Mouse (Mus musculus): ENCODE data around the gene Guk1. TPM values are rescaled to one million over a fixed set of nuclear protein-coding genes. Genes with fewer than 3 reads are reported as not detected.

Gene Guk1
- polyA plus RNA-seq, 1 experiment from 2014 or later = 136 TPM

- H3K27me3 ChIP-seq (ENCODE audit: control insufficient read depth, insufficient read depth, low read length) = no peaks in the 10 kb centered on the region
- peaks cover 7 to 30% of the 10 kb centered on the region in 2 experiments; a peak in 3 of 4 replicates for H3K4me1 ChIP-seq (ENCODE audit: control insufficient read depth in 2 of 2, insufficient read depth in 2 of 2, low read length in 2 of 2)
- no peaks in the 10 kb centered on the region for H3K9me3 ChIP-seq (ENCODE audit: control insufficient read depth, low read length)
- H3K27ac ChIP-seq (replicated peaks in 1 of 2; ENCODE audit: control insufficient read depth in 1 of 2, insufficient read depth in 1 of 2, low read depth in 2 of 2, low read length in 2 of 2) = peak overlapping the region; percentile 74 to 99
- WGBS = 60% methylated on average over 9 of the region's 9 CpGs
- no peak for ATAC-seq (ENCODE audit: insufficient number of reproducible peaks, insufficient read depth, low FRiP score, low read depth)
- H3K4me3 ChIP-seq (ENCODE audit: control insufficient read depth in 1 of 2, insufficient read depth in 1 of 2, low read depth in 1 of 2, low read length in 2 of 2) = peak overlapping the region; percentile 29 to 70
- peak overlapping the region; percentile 86 for H3K4me2 ChIP-seq (ENCODE audit: low read length)
- peak overlapping the region; percentile 75 for H3K9ac ChIP-seq (ENCODE audit: low read length)
- H3K36me3 ChIP-seq (ENCODE audit: control insufficient read depth, insufficient read depth, low read length) = peaks cover 15% of the 10 kb centered on the region
Measured at GRCm38 (mm10) chr11:59162443-59163254, 29.4 kb downstream of the Guk1 start.

GRCm38 (mm10) chr11:59161398-59161797 lies 30.6 kb downstream of the Guk1 start:
- Histone ChIP-seq H3K4me1 (ENCODE audit: control insufficient read depth in 2 of 2, insufficient read depth in 2 of 2, low read length in 2 of 2) (peaks cover 7 to 27% of the 10 kb centered on the region in 2 experiments; a peak in 3 of 4 replicates), H3K27me3 (ENCODE audit: control insufficient read depth, insufficient read depth, low read length) (no peaks in the 10 kb centered on the region), H3K36me3 (ENCODE audit: control insufficient read depth, insufficient read depth, low read length) (peaks cover 23% of the 10 kb centered on the region), H3K9me3 (ENCODE audit: control insufficient read depth, low read length) (no peaks in the 10 kb centered on the region), H3K9ac (ENCODE audit: low read length) (no peak overlapping the region), H3K4me3 (ENCODE audit: control insufficient read depth in 1 of 2, insufficient read depth in 1 of 2, low read depth in 1 of 2, low read length in 2 of 2) (no peak overlapping the region), H3K4me2 (ENCODE audit: low read length) (no peak overlapping the region), H3K27ac (replicated peaks in 1 of 2; ENCODE audit: control insufficient read depth in 1 of 2, insufficient read depth in 1 of 2, low read depth in 2 of 2, low read length in 2 of 2) (peak overlapping the region; percentile 24 to 48; a peak in 2 of 4 replicates)
- WGBS = 37% methylated on average over 5 of the region's 5 CpGs
- ATAC-seq (ENCODE audit: insufficient number of reproducible peaks, insufficient read depth, low FRiP score, low read depth) = no peak

- H3K4me1 ChIP-seq (ENCODE audit: control insufficient read depth in 2 of 2, insufficient read depth in 2 of 2, low read length in 2 of 2) = peaks cover 10 to 24% of the 10 kb centered on the region in 2 experiments; a peak in 3 of 4 replicates
- WGBS = 83% methylated on average over 4 of the region's 4 CpGs
- H3K4me2 ChIP-seq (ENCODE audit: low read length) = no peak overlapping the region
- ATAC-seq (ENCODE audit: insufficient number of reproducible peaks, insufficient read depth, low FRiP score, low read depth) = no peak
- no peak overlapping the region for H3K4me3 ChIP-seq (ENCODE audit: control insufficient read depth in 1 of 2, insufficient read depth in 1 of 2, low read depth in 1 of 2, low read length in 2 of 2)
- no peaks in the 10 kb centered on the region for H3K9me3 ChIP-seq (ENCODE audit: control insufficient read depth, low read length)
- peaks cover 23% of the 10 kb centered on the region for H3K36me3 ChIP-seq (ENCODE audit: control insufficient read depth, insufficient read depth, low read length)
- no peak overlapping the region for H3K9ac ChIP-seq (ENCODE audit: low read length)
- no peak overlapping the region for H3K27ac ChIP-seq (replicated peaks in 1 of 2; ENCODE audit: control insufficient read depth in 1 of 2, insufficient read depth in 1 of 2, low read depth in 2 of 2, low read length in 2 of 2)
- no peaks in the 10 kb centered on the region for H3K27me3 ChIP-seq (ENCODE audit: control insufficient read depth, insufficient read depth, low read length)
Measured at GRCm38 (mm10) chr11:59159558-59159957, 32.5 kb downstream of the Guk1 start.

GRCm38 (mm10) chr11:59159099-59159498 lies 32.9 kb downstream of the Guk1 start:
- Histone ChIP-seq H3K9me3 (ENCODE audit: control insufficient read depth, low read length) (no peaks in the 10 kb centered on the region), H3K9ac (ENCODE audit: low read length) (no peak overlapping the region), H3K36me3 (ENCODE audit: control insufficient read depth, insufficient read depth, low read length) (peaks cover 23% of the 10 kb centered on the region), H3K27me3 (ENCODE audit: control insufficient read depth, insufficient read depth, low read length) (no peaks in the 10 kb centered on the region), H3K4me3 (ENCODE audit: control insufficient read depth in 1 of 2, insufficient read depth in 1 of 2, low read depth in 1 of 2, low read length in 2 of 2) (no peak overlapping the region), H3K4me1 (ENCODE audit: control insufficient read depth in 2 of 2, insufficient read depth in 2 of 2, low read length in 2 of 2) (peaks cover 8 to 24% of the 10 kb centered on the region in 2 experiments), H3K27ac (replicated peaks in 1 of 2; ENCODE audit: control insufficient read depth in 1 of 2, insufficient read depth in 1 of 2, low read depth in 2 of 2, low read length in 2 of 2) (no peak overlapping the region), H3K4me2 (ENCODE audit: low read length) (no peak overlapping the region)
- no peak for ATAC-seq (ENCODE audit: insufficient number of reproducible peaks, insufficient read depth, low FRiP score, low read depth)
- 93% methylated on average over 13 of the region's 13 CpGs for WGBS

- WGBS = 82% methylated on average over 5 of the region's 5 CpGs
- Histone ChIP-seq H3K4me3 (ENCODE audit: control insufficient read depth in 1 of 2, insufficient read depth in 1 of 2, low read depth in 1 of 2, low read length in 2 of 2) (no peak overlapping the region), H3K4me2 (ENCODE audit: low read length) (no peak overlapping the region), H3K4me1 (ENCODE audit: control insufficient read depth in 2 of 2, insufficient read depth in 2 of 2, low read length in 2 of 2) (peaks cover 8 to 11% of the 10 kb centered on the region in 2 experiments), H3K27ac (replicated peaks in 1 of 2; ENCODE audit: control insufficient read depth in 1 of 2, insufficient read depth in 1 of 2, low read depth in 2 of 2, low read length in 2 of 2) (no peak overlapping the region), H3K9ac (ENCODE audit: low read length) (no peak overlapping the region), H3K9me3 (ENCODE audit: control insufficient read depth, low read length) (no peaks in the 10 kb centered on the region), H3K36me3 (ENCODE audit: control insufficient read depth, insufficient read depth, low read length) (peaks cover 23% of the 10 kb centered on the region), H3K27me3 (ENCODE audit: control insufficient read depth, insufficient read depth, low read length) (no peaks in the 10 kb centered on the region)
- ATAC-seq (ENCODE audit: insufficient number of reproducible peaks, insufficient read depth, low FRiP score, low read depth) = no peak
Measured at GRCm38 (mm10) chr11:59155900-59156299, 36.1 kb downstream of the Guk1 start.

GRCm38 (mm10) chr11:59154220-59154619 lies 37.8 kb downstream of the Guk1 start:
- Histone ChIP-seq H3K4me3 (ENCODE audit: control insufficient read depth in 1 of 2, insufficient read depth in 1 of 2, low read depth in 1 of 2, low read length in 2 of 2) (no peak overlapping the region), H3K4me1 (ENCODE audit: control insufficient read depth in 2 of 2, insufficient read depth in 2 of 2, low read length in 2 of 2) (peaks cover 8 to 11% of the 10 kb centered on the region in 2 experiments), H3K27me3 (ENCODE audit: control insufficient read depth, insufficient read depth, low read length) (no peaks in the 10 kb centered on the region), H3K4me2 (ENCODE audit: low read length) (no peak overlapping the region), H3K27ac (replicated peaks in 1 of 2; ENCODE audit: control insufficient read depth in 1 of 2, insufficient read depth in 1 of 2, low read depth in 2 of 2, low read length in 2 of 2) (peak overlapping the region; percentile 69 to 70), H3K36me3 (ENCODE audit: control insufficient read depth, insufficient read depth, low read length) (peaks cover 23% of the 10 kb centered on the region), H3K9ac (ENCODE audit: low read length) (no peak overlapping the region), H3K9me3 (ENCODE audit: control insufficient read depth, low read length) (no peaks in the 10 kb centered on the region)
- 44% methylated on average over 7 of the region's 7 CpGs for WGBS
- peak; percentile 37; the same call in 1 of the 2 replicates for ATAC-seq (ENCODE audit: insufficient number of reproducible peaks, insufficient read depth, low FRiP score, low read depth)

GRCm38 (mm10) chr11:59151729-59152128 lies 40.3 kb downstream of the Guk1 start:
- no peaks in the 10 kb centered on the region for H3K27me3 ChIP-seq (ENCODE audit: control insufficient read depth, insufficient read depth, low read length)
- H3K36me3 ChIP-seq (ENCODE audit: control insufficient read depth, insufficient read depth, low read length) = peaks cover under 1% of the 10 kb centered on the region; the same call in 1 of the 2 replicates
- no peak overlapping the region for H3K27ac ChIP-seq (replicated peaks in 1 of 2; ENCODE audit: control insufficient read depth in 1 of 2, insufficient read depth in 1 of 2, low read depth in 2 of 2, low read length in 2 of 2)
- peaks cover 8 to 11% of the 10 kb centered on the region in 2 experiments for H3K4me1 ChIP-seq (ENCODE audit: control insufficient read depth in 2 of 2, insufficient read depth in 2 of 2, low read length in 2 of 2)
- H3K9ac ChIP-seq (ENCODE audit: low read length) = no peak overlapping the region
- H3K9me3 ChIP-seq (ENCODE audit: control insufficient read depth, low read length) = no peaks in the 10 kb centered on the region
- H3K4me3 ChIP-seq (ENCODE audit: control insufficient read depth in 1 of 2, insufficient read depth in 1 of 2, low read depth in 1 of 2, low read length in 2 of 2) = no peak overlapping the region
- H3K4me2 ChIP-seq (ENCODE audit: low read length) = no peak overlapping the region
- 38% methylated on average over 3 of the region's 3 CpGs for WGBS
- no peak for ATAC-seq (ENCODE audit: insufficient number of reproducible peaks, insufficient read depth, low FRiP score, low read depth)

Measured in heart, embryonic 14.5 days (tissue).